Mouse (Mus musculus) erythroblast, adult 5-6 weeks (primary cell): ENCODE results near the gene Amn. TPM values are rescaled to one million over a fixed set of nuclear protein-coding genes. Genes with fewer than 3 reads are reported as not detected.

Experiments
- ATAC-seq: replicated peaks from 2 replicates; pipeline ENCODE4 v1.8.0; 2016; ENCODE audit warnings: moderate number of reproducible peaks, mild to moderate bottlenecking, moderate TSS enrichment, inconsistent platforms; ENCODE audit not compliant: poor library complexity, low FRiP score, severe bottlenecking
- total RNA-seq, 2 experiments: library from RNA; stranded (forward) in 1 of 2; stranded (reverse) in 1 of 2; fragments of 150-400 nt in 1 of 2; fragments of 200-764, 138-1000 nt in 1 of 2; gene quantifications; 2 replicates each; pipeline versions ENCODE4 v1.2.3 to v1.2.4; 2015 to 2017; ENCODE audit warnings: low replicate concordance in 2 of 2

Amn gene
- total RNA-seq, 2 experiments from 2014 or later: not detected

GRCm38 (mm10) chr12:111265212-111265611 is 5.7 kb upstream of the Amn start:
- no peak for ATAC-seq

- ATAC-seq: no peak
Measured at GRCm38 (mm10) chr12:111266592-111266991, 4.3 kb upstream of the Amn start.

- no peak for ATAC-seq
Measured at GRCm38 (mm10) chr12:111267673-111268325, 3.1 kb upstream of the Amn start.

- ATAC-seq: no peak
Measured at GRCm38 (mm10) chr12:111271406-111271805, 511 bp downstream of the Amn start.

- ATAC-seq: no peak
Measured at GRCm38 (mm10) chr12:111271966-111272365, 1.1 kb downstream of the Amn start.

- peak; percentile 69 for ATAC-seq
Measured at GRCm38 (mm10) chr12:111272420-111272819, 1.5 kb downstream of the Amn start.

GRCm38 (mm10) chr12:111274006-111274405 is 3.1 kb downstream of the Amn start:
- no peak for ATAC-seq

GRCm38 (mm10) chr12:111274447-111275149 is 3.7 kb downstream of the Amn start:
- ATAC-seq: no peak

GRCm38 (mm10) chr12:111275150-111275841 is 4.4 kb downstream of the Amn start:
- ATAC-seq: no peak

GRCm38 (mm10) chr12:111276371-111276770 is 5.5 kb downstream of the Amn start:
- no peak for ATAC-seq

- 0 out of 2 replicates have a peak, but pooled peaks have one; percentile 20 for ATAC-seq
Measured at GRCm38 (mm10) chr12:111283573-111283972, 12.7 kb downstream of the Amn start.

GRCm38 (mm10) chr12:111284532-111284931 is 13.6 kb downstream of the Amn start:
- ATAC-seq: no peak

GRCm38 (mm10) chr12:111293025-111293424 is 22.1 kb downstream of the Amn start:
- no peak for ATAC-seq

- no peak for ATAC-seq
Measured at GRCm38 (mm10) chr12:111301322-111302017, 30.6 kb downstream of the Amn start.

- no peak for ATAC-seq
Measured at GRCm38 (mm10) chr12:111302018-111302345, 31.1 kb downstream of the Amn start.

- no peak for ATAC-seq
Measured at GRCm38 (mm10) chr12:111303702-111304337, 32.9 kb downstream of the Amn start.

- no peak for ATAC-seq
Measured at GRCm38 (mm10) chr12:111306821-111307220, 35.9 kb downstream of the Amn start.

GRCm38 (mm10) chr12:111309256-111309655 is 38.4 kb downstream of the Amn start:
- ATAC-seq: no peak

- no peak for ATAC-seq
Measured at GRCm38 (mm10) chr12:111309931-111310330, 39.0 kb downstream of the Amn start.

- ATAC-seq: no peak
Measured at GRCm38 (mm10) chr12:111311775-111312174, 40.9 kb downstream of the Amn start.
